Mouse (Mus musculus) limb, embryonic 10.5 days (tissue): ENCODE measurements at regions not wholly inside any gene's neighbourhood (a gene's known extent, or its start where the extent isn't known, plus 50 kb on each side); places are given as distances from the start of the nearest gene placed in this dataset.

Source experiments
- DNase-seq: peaks from one replicate; pipeline ENCODE4 v3.0.0-alpha.2; 2017; ENCODE audit warnings: low spot score
- H3K27ac ChIP-seq: fragments of 300-500 bp; sonication (generic); 2 replicates; pipeline ENCODE4 v1.5.1; 2016; ENCODE audit warnings: mild to moderate bottlenecking
- H3K27me3 ChIP-seq: fragments of 300-500 bp; sonication (generic); 2 replicates; pipeline ENCODE4 v1.6.1; 2016; ENCODE audit warnings: low read depth, mild to moderate bottlenecking; ENCODE audit not compliant: poor library complexity, severe bottlenecking
- H3K36me3 ChIP-seq: fragments of 300-500 bp; sonication (generic); 2 replicates; pipeline ENCODE4 v1.6.1; 2016; ENCODE audit warnings: mild to moderate bottlenecking, moderate library complexity
- H3K4me1 ChIP-seq: fragments of 300-500 bp; sonication (generic); 2 replicates; pipeline ENCODE4 v1.6.1; 2016
- H3K4me3 ChIP-seq: fragments of 300-500 bp; sonication (generic); 2 replicates; pipeline ENCODE4 v1.5.1; 2016; ENCODE audit warnings: mild to moderate bottlenecking, moderate library complexity
- H3K9me3 ChIP-seq: fragments of 300-500 bp; sonication (generic); replicated peaks from 2 replicates; pipeline ENCODE4 v1.6.1; 2016; ENCODE audit warnings: mild to moderate bottlenecking
- WGBS: fragments of 180-500 bp; shearing (Covaris S2); methylation state at CpG from one replicate; pipeline ENCODE4 v1.1.7; 2016; 5-methylcytosine and 5-hydroxymethylcytosine counted together

GRCm38 (mm10) chr16:39102151-39102550, 209.7 kb downstream of the Igsf11 start:
- WGBS: 43% methylated on average over 6 of the region's 6 CpGs
- Histone ChIP-seq H3K36me3 (no peaks in the 10 kb centered on the region), H3K9me3 (no peaks in the 10 kb centered on the region), H3K4me1 (no peaks in the 10 kb centered on the region; the same call in 1 of the 2 replicates), H3K27ac (no peak overlapping the region), H3K4me3 (no peak overlapping the region), H3K27me3 (no peaks in the 10 kb centered on the region)
- no peak for DNase-seq

GRCm38 (mm10) chr16:39103360-39104095, 211.1 kb downstream of the Igsf11 start:
- H3K27me3 ChIP-seq: no peaks in the 10 kb centered on the region

DNA sequence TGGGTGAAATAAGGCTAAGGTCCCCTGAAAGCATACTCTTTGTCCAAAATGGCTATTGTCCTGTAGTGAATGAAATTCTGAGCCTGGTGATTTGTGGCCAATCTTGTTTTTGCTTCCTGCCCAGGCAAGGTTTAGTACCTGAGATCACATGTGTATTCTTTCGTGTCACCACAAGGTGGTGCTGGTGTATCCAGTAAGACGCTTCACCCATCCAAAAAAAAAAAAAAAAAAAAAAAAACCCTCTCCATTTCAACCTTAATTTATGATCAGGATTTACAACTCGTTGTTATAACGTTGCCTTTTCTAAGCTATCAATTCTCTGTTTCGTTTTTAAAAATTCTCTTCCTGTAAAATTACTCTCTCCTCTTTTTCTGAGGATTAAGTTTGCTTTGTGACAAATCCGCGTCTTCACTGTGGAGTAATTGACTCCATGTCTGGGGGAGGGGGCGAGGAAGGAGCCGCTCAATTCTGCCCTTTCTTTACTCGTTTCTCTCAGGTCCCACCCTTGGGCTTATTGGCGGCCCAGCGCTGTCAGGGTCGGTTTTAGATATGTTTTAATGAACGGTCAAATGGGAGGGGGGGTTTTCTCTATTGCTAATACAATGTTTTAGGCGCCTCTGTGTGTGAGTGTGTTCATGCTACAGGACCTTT, 217.0 kb downstream of the Igsf11 start:
- no peak for DNase-seq
- H3K4me3 ChIP-seq: peak overlapping the region; percentile 34; the same call in 1 of the 2 replicates

More at GRCm38 (mm10) chr16:39103360-39104095, 211.1 kb downstream of the Igsf11 start:
- H3K9me3 ChIP-seq: no peaks in the 10 kb centered on the region
- no peak overlapping the region for H3K4me3 ChIP-seq
- H3K36me3 ChIP-seq: no peaks in the 10 kb centered on the region
- 74% methylated on average over 9 of the region's 9 CpGs for WGBS
- H3K27ac ChIP-seq: no peak overlapping the region
- DNase-seq: no peak
- H3K4me1 ChIP-seq: no peaks in the 10 kb centered on the region; the same call in 1 of the 2 replicates

GRCm38 (mm10) chr16:39110089-39110488, 217.6 kb downstream of the Igsf11 start:
- Histone ChIP-seq H3K36me3 (no peaks in the 10 kb centered on the region), H3K27me3 (no peaks in the 10 kb centered on the region), H3K4me1 (peaks cover 13% of the 10 kb centered on the region), H3K4me3 (no peak overlapping the region), H3K27ac (no peak overlapping the region), H3K9me3 (no peaks in the 10 kb centered on the region)
- DNase-seq: no peak
- WGBS: 86% methylated on average over 5 of the region's 5 CpGs

More for the DNA sequence above, 217.0 kb downstream of the Igsf11 start:
- WGBS: 30% methylated on average over 15 of the region's 15 CpGs
- Histone ChIP-seq H3K9me3 (no peaks in the 10 kb centered on the region), H3K27me3 (no peaks in the 10 kb centered on the region), H3K4me1 (peaks cover 9% of the 10 kb centered on the region), H3K27ac (peak overlapping the region; percentile 31; the same call in 1 of the 2 replicates), H3K36me3 (no peaks in the 10 kb centered on the region)

GRCm38 (mm10) chr16:39118059-39118458, 225.6 kb downstream of the Igsf11 start:
- H3K27me3 ChIP-seq: no peaks in the 10 kb centered on the region
- no peaks in the 10 kb centered on the region for H3K9me3 ChIP-seq
- H3K4me3 ChIP-seq: no peak overlapping the region
- DNase-seq: no peak
- peaks cover 65% of the 10 kb centered on the region for H3K4me1 ChIP-seq
- 86% methylated on average over 2 of the region's 3 CpGs for WGBS
- H3K27ac ChIP-seq: peak overlapping the region; percentile 71
- H3K36me3 ChIP-seq: no peaks in the 10 kb centered on the region

DNA sequence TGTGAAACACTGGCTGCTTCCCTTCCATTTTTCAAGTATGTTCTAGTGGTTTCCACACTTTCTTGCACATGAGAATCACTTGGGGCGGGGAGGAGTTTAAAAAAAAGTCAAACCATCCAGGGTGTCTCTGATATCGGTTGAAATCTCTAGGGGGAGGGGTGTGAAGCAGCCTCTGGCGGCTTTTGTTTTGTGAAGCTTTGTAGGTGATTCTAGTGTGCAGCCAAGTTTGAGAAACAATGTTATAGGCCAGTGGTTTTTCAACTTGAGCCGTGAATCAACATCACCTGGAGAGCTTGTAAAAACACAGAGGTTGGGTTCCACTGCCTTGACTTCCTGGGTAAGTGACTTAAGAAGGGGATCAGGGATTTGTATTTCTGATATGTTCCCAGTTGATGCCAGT, 227.3 kb downstream of the Igsf11 start:
- no peaks in the 10 kb centered on the region for H3K27me3 ChIP-seq
- H3K9me3 ChIP-seq: no peaks in the 10 kb centered on the region
- DNase-seq: no peak
- peaks cover 70% of the 10 kb centered on the region for H3K4me1 ChIP-seq
- no peaks in the 10 kb centered on the region for H3K36me3 ChIP-seq
- H3K27ac ChIP-seq: peak overlapping the region; percentile 56
- 54% methylated on average over 4 of the region's 4 CpGs for WGBS
- no peak overlapping the region for H3K4me3 ChIP-seq

DNA sequence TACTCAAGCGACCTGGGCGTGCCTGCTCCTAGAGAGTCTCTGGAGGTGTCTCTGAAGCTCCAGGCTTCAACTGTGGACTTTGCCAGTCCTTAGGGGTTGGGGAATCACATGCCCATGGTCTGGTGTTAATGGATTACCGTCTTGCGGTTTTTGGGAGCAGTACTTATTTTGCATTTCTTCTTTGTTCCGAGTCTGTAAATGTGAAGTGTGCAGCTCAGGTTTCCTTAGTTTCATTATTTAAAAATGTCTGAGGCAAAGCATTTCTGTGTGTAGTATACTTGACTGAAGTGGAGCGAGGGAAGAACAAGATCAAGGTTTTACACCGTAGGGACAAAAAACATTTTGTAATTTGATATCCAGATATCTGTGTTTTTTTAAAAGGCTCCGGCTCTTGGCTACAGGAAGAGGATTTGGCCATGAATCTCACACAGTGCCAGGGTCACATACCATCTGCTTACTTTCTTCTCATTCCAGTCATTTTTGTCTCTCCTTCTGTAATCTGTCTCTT, 231.0 kb downstream of the Igsf11 start:
- peak overlapping the region; percentile 69 for H3K27ac ChIP-seq
- 71% methylated on average over 8 of the region's 8 CpGs for WGBS
- no peaks in the 10 kb centered on the region for H3K27me3 ChIP-seq
- H3K9me3 ChIP-seq: no peaks in the 10 kb centered on the region
- peaks cover 69% of the 10 kb centered on the region for H3K4me1 ChIP-seq
- no peaks in the 10 kb centered on the region for H3K36me3 ChIP-seq
- no peak overlapping the region for H3K4me3 ChIP-seq
- DNase-seq: no peak

GRCm38 (mm10) chr16:39132459-39132858, 240.0 kb downstream of the Igsf11 start:
- Histone ChIP-seq H3K4me3 (no peak overlapping the region), H3K27me3 (no peaks in the 10 kb centered on the region), H3K4me1 (no peaks in the 10 kb centered on the region), H3K27ac (no peak overlapping the region), H3K9me3 (no peaks in the 10 kb centered on the region), H3K36me3 (no peaks in the 10 kb centered on the region)
- DNase-seq: no peak
- WGBS: 91% methylated on average over 2 of the region's 2 CpGs

GRCm38 (mm10) chr16:39135777-39136176, 243.3 kb downstream of the Igsf11 start:
- H3K27ac ChIP-seq: no peak overlapping the region
- WGBS: 81% methylated on average over 4 of the region's 4 CpGs
- no peaks in the 10 kb centered on the region for H3K9me3 ChIP-seq
- no peak overlapping the region for H3K4me3 ChIP-seq
- no peaks in the 10 kb centered on the region for H3K4me1 ChIP-seq
- no peak for DNase-seq
- no peaks in the 10 kb centered on the region for H3K27me3 ChIP-seq
- no peaks in the 10 kb centered on the region for H3K36me3 ChIP-seq

DNA sequence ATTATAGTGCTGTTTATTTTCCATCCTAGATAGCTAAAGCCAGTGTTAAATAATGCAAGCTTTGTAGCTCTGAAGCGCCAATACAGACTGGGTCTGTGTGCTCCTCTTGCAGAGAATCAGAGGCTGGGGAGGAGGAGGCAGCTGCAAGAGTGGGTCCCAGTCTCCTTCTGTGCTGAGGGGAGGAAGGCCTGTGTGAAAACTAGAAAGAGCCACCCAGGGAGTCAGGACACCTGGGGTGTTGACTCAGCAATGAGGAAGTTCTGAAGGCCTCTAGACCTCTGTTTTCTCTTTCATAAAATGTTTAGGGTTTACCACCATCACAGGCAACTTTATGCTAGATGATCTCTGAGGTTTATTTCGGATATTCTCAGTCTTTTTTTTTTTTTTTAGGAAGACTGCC, 254.7 kb downstream of the Igsf11 start:
- Histone ChIP-seq H3K27ac (no peak overlapping the region), H3K9me3 (no peaks in the 10 kb centered on the region), H3K27me3 (no peaks in the 10 kb centered on the region), H3K4me1 (peaks cover 12% of the 10 kb centered on the region), H3K36me3 (no peaks in the 10 kb centered on the region), H3K4me3 (no peak overlapping the region)
- 50% methylated on average over 2 of the region's 2 CpGs for WGBS
- no peak for DNase-seq

DNA sequence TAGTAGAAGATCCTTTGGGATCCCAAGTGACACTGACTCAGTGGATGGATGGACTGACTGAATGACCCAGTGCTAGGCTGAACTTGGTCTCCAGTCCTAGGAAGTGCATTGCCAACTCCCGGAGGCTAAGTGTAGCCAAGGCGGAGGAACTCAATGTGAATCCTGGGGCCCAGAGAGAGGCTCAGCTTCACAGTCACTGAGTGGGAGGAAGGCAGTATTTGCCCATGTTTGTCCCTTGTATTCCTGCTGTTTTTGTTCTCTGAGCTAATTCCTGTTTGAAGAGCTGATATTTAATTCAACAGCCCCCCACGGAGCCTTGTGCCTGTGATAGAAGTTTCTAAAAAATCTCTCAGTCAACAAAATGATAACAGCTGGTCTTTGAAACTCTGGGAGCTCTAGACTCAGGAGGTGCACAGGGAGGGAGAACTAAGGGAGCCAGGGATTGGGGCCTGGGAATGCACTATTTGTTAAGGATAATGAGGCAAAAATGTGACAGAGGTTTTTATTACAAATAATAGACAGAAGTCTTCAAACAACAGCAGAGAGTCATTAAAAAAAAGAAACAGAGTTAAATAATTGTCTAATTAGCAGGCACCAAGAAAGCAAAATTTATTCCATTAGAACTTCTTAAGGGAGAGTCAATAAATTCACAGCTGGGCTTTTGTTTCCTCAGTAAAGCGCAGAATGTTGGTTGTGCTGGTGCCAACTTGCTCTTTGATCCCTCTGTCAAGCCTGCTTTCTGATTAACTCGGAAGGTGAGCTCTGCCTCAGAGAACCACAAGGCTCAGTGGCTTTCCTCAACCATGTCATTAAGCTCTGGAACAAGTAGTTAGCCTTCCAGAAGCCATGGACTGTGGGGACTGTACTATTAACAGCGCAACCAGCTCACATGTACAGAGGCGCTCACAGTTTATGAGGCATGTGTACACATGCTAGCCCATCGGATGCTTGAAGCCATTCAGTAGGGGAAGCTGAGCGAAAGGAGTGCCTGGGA, 259.2 kb downstream of the Igsf11 start:
- H3K4me1 ChIP-seq: peaks cover 14% of the 10 kb centered on the region
- 0 out of 2 replicates have a peak overlapping the region, but pooled peaks have one; percentile 30 for H3K27ac ChIP-seq
- DNase-seq: no peak
- H3K4me3 ChIP-seq: no peak overlapping the region
- H3K36me3 ChIP-seq: no peaks in the 10 kb centered on the region
- H3K27me3 ChIP-seq: no peaks in the 10 kb centered on the region
- no peaks in the 10 kb centered on the region for H3K9me3 ChIP-seq
- 73% methylated on average over 9 of the region's 9 CpGs for WGBS

GRCm38 (mm10) chr16:39158893-39159292, 266.4 kb downstream of the Igsf11 start:
- H3K27ac ChIP-seq: no peak overlapping the region
- 29% methylated on average over 3 of the region's 3 CpGs for WGBS
- DNase-seq: no peak
- H3K9me3 ChIP-seq: no peaks in the 10 kb centered on the region
- no peaks in the 10 kb centered on the region for H3K36me3 ChIP-seq
- no peak overlapping the region for H3K4me3 ChIP-seq
- no peaks in the 10 kb centered on the region for H3K27me3 ChIP-seq
- H3K4me1 ChIP-seq: no peaks in the 10 kb centered on the region
